Comparison of ENCODE assay signal across 17 mouse cellular contexts in the genomic region with DNA sequence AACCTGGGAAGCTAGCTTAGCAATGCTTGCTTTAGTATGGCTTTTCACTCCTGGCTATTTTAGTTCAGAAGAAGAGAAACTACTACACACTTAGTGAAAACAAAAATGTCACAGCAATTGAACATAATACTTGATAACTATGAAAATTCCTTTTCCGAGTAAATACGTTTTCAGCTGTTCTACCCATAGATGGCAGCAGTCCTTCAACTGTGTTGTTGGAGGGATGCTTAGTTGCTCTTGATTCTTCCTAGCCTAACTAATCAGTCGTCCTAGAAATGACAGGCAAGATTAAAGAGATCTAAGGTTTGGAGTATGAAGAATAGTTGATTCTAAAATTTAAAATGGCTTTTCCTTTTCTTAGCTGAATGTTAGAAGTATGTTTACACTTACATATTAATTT.
DNase-seq lines count a peak whose midpoint lies in the region; ATAC-seq and TF ChIP-seq lines count a peak whose summit lies in the region.
"Had no signal": no experiment of that assay in that cellular context is flagged by ENCODE, and none has a peak within 500 bp of the region (broad histone marks: within the 10 kb centered on the region; RNA-seq: fewer than 3 reads in every experiment).

No protein-coding gene starts in this region.

- no peak for ATAC-seq in granulocyte monocyte progenitor cell, adult 5-6 weeks (replicated peaks; ENCODE audit: poor library complexity, severe bottlenecking)

- H3K4me1 ChIP-seq in heart, adult 2 months (ENCODE audit: control insufficient read depth, insufficient read depth, low read length): no peaks in the 10 kb centered on the region; the same call in 1 of the 2 replicates
- H3K4me1 ChIP-seq: embryonic facial prominence, embryonic 15.5 days; neural tube, embryonic 12.5 days had no signal

- no peak for TF ChIP-seq POLR2A in heart, adult 2 months (IDR thresholded peaks at IDR 0.05; ENCODE audit: insufficient read depth, low read depth, low read length)

- DNase-seq in heart, adult 2 months: no peak
- DNase-seq in heart, postnatal 25 days (ENCODE audit: low spot score): no peak
- DNase-seq in thymus, postnatal 0 days (ENCODE audit: low spot score): peak; percentile 17
- DNase-seq in thymus, postnatal 25 days: no peak
- peak; percentile 12 for DNase-seq in adipocyte (ENCODE audit: low spot score)
- DNase-seq in adrenal gland, postnatal 14 days: no peak
- DNase-seq: adrenal gland, postnatal 25 days; cerebellum, adult 18-20 months; heart, postnatal 4 days; kidney, adult 18-20 months; left cerebral cortex, postnatal 4 days; lung, adult 18-20 months; right cerebral cortex, adult 18-20 months; thymus, postnatal 4 days had no signal

- WGBS in heart, adult 2 months: 54% methylated on average over 3 of the region's 3 CpGs

- TF ChIP-seq EP300 in heart, adult 2 months (IDR thresholded peaks at IDR 0.05; ENCODE audit: insufficient read depth, low read depth, low read length): no peak

- no peaks in the 10 kb centered on the region for H3K79me2 ChIP-seq in heart, adult 2 months (replicated peaks; ENCODE audit: control insufficient read depth, insufficient read depth, low read length)

- peak; percentile 49 for TF ChIP-seq CTCF in heart, adult 2 months (IDR thresholded peaks at IDR 0.05)

- H3K27me3 ChIP-seq in heart, adult 2 months (ENCODE audit: control insufficient read depth, insufficient read depth, low read length): no peaks in the 10 kb centered on the region
- H3K27me3 ChIP-seq: embryonic facial prominence, embryonic 15.5 days; neural tube, embryonic 12.5 days had no signal

- intact Hi-C loops in heart, adult 2 months (cut with DNase I): no loop called here
- intact Hi-C loops in heart, postnatal 25 days (cut with DNase I): no loop called here

- no peak overlapping the region for H3K27ac ChIP-seq in heart, adult 2 months
- H3K27ac ChIP-seq: embryonic facial prominence, embryonic 15.5 days; neural tube, embryonic 12.5 days had no signal

- no peaks in the 10 kb centered on the region for H3K36me3 ChIP-seq in heart, adult 2 months (ENCODE audit: control insufficient read depth, insufficient read depth, low read length)
- H3K36me3 ChIP-seq: embryonic facial prominence, embryonic 15.5 days; neural tube, embryonic 12.5 days had no signal

- H3K9ac ChIP-seq in heart, adult 2 months (ENCODE audit: low read depth, low read length): no peak overlapping the region
- H3K9ac ChIP-seq: embryonic facial prominence, embryonic 15.5 days; neural tube, embryonic 12.5 days had no signal

- H3K4me3 ChIP-seq in heart, adult 2 months: no peak overlapping the region
- H3K4me3 ChIP-seq: embryonic facial prominence, embryonic 15.5 days; neural tube, embryonic 12.5 days had no signal

Comparison
In these comparisons a context has a peak if more than half of its experiments do, and no peak if none do; other contexts are left out.
1. DNase-seq: peak in thymus, postnatal 0 days (single experiment) and adipocyte (single experiment); none in heart, adult 2 months (0 of 2), heart, postnatal 25 days (single experiment), thymus, postnatal 25 days (single experiment) and adrenal gland, postnatal 14 days (single experiment).